Mouse (Mus musculus): ENCODE results near the gene Hecw2. TPM values are rescaled to one million over a fixed set of nuclear protein-coding genes. Genes with fewer than 3 reads are reported as not detected.

Hecw2 gene
- polyA plus RNA-seq, 1 experiment from 2014 or later, result 2.2 TPM

DNA sequence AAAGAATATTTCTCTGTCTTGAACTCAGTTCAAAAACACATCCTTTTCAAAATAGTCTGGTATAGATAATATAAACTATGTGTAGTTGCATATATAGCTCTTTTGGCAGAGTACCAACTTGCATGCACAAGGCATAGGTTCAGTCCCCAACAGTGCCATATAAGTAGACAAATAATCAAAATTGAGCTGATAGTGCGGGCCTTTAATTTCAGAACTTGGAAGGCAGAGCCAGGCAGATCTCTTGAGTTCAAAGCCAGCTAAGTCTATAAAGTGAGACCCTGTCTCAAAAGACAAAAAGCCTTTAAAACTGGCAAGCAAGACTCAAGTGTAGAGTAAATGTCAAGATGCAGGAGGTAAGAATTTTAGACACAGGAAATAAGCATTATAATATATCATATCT lies 412.0 kb downstream of the Hecw2 start:
- H3K27ac ChIP-seq (ENCODE audit: low read depth, low read length), result no peak overlapping the region
- no peak overlapping the region for H3K4me2 ChIP-seq (replicated peaks; ENCODE audit: low read depth, low read length)
- H3K9me3 ChIP-seq (ENCODE audit: control insufficient read depth, low read length), result no peaks in the 10 kb centered on the region
- no peak overlapping the region for H3K4me3 ChIP-seq (ENCODE audit: low read length)
- no peaks in the 10 kb centered on the region for H3K4me1 ChIP-seq (ENCODE audit: control insufficient read depth, insufficient read depth, low read length)
- no peaks in the 10 kb centered on the region for H3K27me3 ChIP-seq (ENCODE audit: control insufficient read depth, insufficient read depth, low read length)
- 98% methylated on average over 1 of the region's 1 CpGs for WGBS
- no peak for ATAC-seq (ENCODE audit: low FRiP score, low TSS enrichment)
- H3K36me3 ChIP-seq (ENCODE audit: control insufficient read depth, insufficient read depth, low read length), result no peaks in the 10 kb centered on the region
- no peak overlapping the region for H3K9ac ChIP-seq (ENCODE audit: low read depth, low read length)

DNA sequence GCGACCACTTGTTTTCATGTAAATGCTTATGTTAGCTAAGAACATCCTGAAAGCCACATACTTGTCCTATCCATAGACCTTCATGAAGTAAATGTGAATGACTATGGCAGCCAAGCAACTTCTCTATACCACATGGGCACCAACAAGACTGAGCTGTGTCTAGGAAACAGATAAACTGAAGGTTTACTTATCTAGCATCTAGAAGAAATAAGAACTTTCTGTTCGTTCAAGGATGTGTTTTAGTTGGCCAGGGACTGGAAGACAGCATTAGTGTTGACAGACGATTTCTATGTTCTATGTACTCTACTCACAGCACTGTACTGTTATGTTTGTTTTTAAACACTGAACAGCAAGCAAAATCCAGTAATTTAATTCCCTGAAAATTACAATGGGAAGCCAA lies 412.9 kb downstream of the Hecw2 start:
- ATAC-seq (ENCODE audit: low FRiP score, low TSS enrichment), result no peak
- WGBS, result 83% methylated on average over 3 of the region's 3 CpGs
- no peak overlapping the region for H3K27ac ChIP-seq (ENCODE audit: low read depth, low read length)
- no peak overlapping the region for H3K4me3 ChIP-seq (ENCODE audit: low read length)
- no peak overlapping the region for H3K4me2 ChIP-seq (replicated peaks; ENCODE audit: low read depth, low read length)
- H3K4me1 ChIP-seq (ENCODE audit: control insufficient read depth, insufficient read depth, low read length), result no peaks in the 10 kb centered on the region
- H3K36me3 ChIP-seq (ENCODE audit: control insufficient read depth, insufficient read depth, low read length), result no peaks in the 10 kb centered on the region
- H3K27me3 ChIP-seq (ENCODE audit: control insufficient read depth, insufficient read depth, low read length), result no peaks in the 10 kb centered on the region
- no peaks in the 10 kb centered on the region for H3K9me3 ChIP-seq (ENCODE audit: control insufficient read depth, low read length)
- H3K9ac ChIP-seq (ENCODE audit: low read depth, low read length), result no peak overlapping the region

DNA sequence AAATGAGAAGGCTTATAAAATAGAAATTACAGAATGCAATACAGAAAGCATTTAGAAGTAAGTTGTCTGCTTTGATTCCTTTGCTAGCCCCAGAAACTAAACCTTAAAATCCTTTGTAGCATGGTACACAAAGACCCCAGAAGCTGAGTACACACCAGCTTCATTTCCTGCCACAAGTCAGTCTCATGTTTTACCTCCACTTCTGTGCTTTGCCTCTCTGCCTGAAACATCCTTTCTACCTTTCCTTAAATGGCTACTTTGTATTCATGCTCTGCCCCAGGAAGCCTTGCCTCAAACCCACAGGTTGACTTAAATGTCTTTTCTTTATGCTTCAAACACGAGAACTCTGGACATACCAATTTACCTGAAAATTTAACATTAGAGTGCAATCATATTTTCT lies 413.7 kb downstream of the Hecw2 start:
- no peak overlapping the region for H3K4me3 ChIP-seq (ENCODE audit: low read length)
- 83% methylated on average over 1 of the region's 1 CpGs for WGBS
- no peak overlapping the region for H3K27ac ChIP-seq (ENCODE audit: low read depth, low read length)
- H3K9ac ChIP-seq (ENCODE audit: low read depth, low read length), result no peak overlapping the region
- no peak for ATAC-seq (ENCODE audit: low FRiP score, low TSS enrichment)
- no peaks in the 10 kb centered on the region for H3K36me3 ChIP-seq (ENCODE audit: control insufficient read depth, insufficient read depth, low read length)
- no peaks in the 10 kb centered on the region for H3K4me1 ChIP-seq (ENCODE audit: control insufficient read depth, insufficient read depth, low read length)
- no peaks in the 10 kb centered on the region for H3K27me3 ChIP-seq (ENCODE audit: control insufficient read depth, insufficient read depth, low read length)
- H3K4me2 ChIP-seq (replicated peaks; ENCODE audit: low read depth, low read length), result no peak overlapping the region
- no peaks in the 10 kb centered on the region for H3K9me3 ChIP-seq (ENCODE audit: control insufficient read depth, low read length)

DNA sequence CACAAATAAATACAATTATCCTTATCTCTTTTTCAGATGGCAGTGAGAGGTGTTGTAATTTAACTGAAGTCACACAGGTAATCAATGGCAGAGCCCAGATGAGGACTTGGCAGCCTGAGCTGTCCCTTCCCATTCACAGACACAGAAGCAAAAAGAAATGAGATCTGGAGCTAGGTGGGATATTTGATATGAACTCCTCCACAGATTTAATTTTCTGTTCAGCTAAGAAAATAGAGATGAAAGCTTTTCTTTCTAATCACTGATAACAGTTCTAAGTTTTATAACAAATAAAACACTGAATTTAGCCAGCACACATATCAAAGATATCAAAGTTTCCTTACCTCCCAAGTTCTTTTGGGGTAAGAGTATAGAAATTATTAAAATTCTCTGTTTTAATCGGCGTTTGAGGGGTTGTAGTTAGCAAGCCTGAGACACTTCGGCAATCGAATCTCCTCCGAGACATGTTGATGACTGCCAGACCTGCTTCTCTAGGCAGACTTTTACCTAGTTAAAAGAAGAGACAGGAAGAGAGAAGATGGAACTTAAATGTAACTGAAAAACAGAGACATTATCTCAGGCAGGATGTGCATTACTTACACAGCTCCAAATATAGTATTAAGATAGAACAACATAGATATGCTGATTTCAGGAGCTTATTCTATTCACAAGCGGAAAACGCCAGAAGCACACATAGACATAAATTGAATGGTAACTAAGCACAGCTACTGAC lies 418.6 kb downstream of the Hecw2 start:
- H3K4me1 ChIP-seq (ENCODE audit: control insufficient read depth, insufficient read depth, low read length), result no peaks in the 10 kb centered on the region
- H3K9ac ChIP-seq (ENCODE audit: low read depth, low read length), result no peak overlapping the region
- no peak overlapping the region for H3K4me3 ChIP-seq (ENCODE audit: low read length)
- 89% methylated on average over 7 of the region's 7 CpGs for WGBS
- H3K9me3 ChIP-seq (ENCODE audit: control insufficient read depth, low read length), result no peaks in the 10 kb centered on the region
- H3K27me3 ChIP-seq (ENCODE audit: control insufficient read depth, insufficient read depth, low read length), result no peaks in the 10 kb centered on the region
- no peak overlapping the region for H3K4me2 ChIP-seq (replicated peaks; ENCODE audit: low read depth, low read length)
- no peaks in the 10 kb centered on the region for H3K36me3 ChIP-seq (ENCODE audit: control insufficient read depth, insufficient read depth, low read length)
- ATAC-seq (ENCODE audit: low FRiP score, low TSS enrichment), result no peak
- no peak overlapping the region for H3K27ac ChIP-seq (ENCODE audit: low read depth, low read length)

DNA sequence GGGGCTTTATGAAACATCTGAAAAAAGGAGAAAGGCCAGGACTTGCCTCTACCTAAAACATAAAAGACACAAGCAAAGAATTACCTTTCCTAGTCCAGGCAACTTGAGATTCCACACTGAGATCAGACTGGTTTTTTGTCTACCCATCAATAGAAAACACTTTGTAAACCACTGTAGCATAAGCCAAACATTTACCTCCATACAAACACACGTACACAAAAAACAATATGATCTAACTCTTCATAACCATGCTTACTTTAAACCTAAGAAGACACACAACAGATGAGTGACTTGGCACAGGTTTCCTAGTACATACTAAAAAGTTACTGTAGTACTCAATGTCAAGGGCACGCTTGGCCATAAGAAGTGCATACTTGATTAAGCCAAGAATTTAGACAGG lies 419.4 kb downstream of the Hecw2 start:
- Histone ChIP-seq H3K4me1 (ENCODE audit: control insufficient read depth, insufficient read depth, low read length) (no peaks in the 10 kb centered on the region), H3K27ac (ENCODE audit: low read depth, low read length) (no peak overlapping the region), H3K36me3 (ENCODE audit: control insufficient read depth, insufficient read depth, low read length) (no peaks in the 10 kb centered on the region), H3K4me3 (ENCODE audit: low read length) (no peak overlapping the region), H3K9ac (ENCODE audit: low read depth, low read length) (no peak overlapping the region), H3K9me3 (ENCODE audit: control insufficient read depth, low read length) (no peaks in the 10 kb centered on the region), H3K4me2 (replicated peaks; ENCODE audit: low read depth, low read length) (no peak overlapping the region), H3K27me3 (ENCODE audit: control insufficient read depth, insufficient read depth, low read length) (no peaks in the 10 kb centered on the region)
- ATAC-seq (ENCODE audit: low FRiP score, low TSS enrichment), result no peak
- WGBS, result 91% methylated on average over 2 of the region's 2 CpGs

DNA sequence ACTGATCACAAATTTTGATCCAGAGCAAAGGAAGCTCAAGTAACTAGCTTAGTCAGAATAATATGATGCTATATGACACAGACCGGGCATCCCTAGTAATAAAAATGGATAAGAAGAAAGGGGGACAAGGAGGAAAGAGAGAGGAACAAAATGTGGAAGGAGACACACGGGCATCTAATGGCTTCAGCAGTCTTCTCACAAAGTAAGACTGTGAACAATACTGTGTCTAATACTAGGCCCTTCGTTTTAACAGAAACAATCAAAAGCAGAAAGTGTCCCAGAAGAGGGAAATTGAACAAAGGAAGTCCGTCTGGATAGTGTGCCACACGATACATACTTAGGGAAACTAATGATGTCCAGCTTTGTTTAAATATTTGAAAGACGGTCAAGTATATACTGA lies 419.9 kb downstream of the Hecw2 start:
- Histone ChIP-seq H3K9me3 (ENCODE audit: control insufficient read depth, low read length) (no peaks in the 10 kb centered on the region), H3K27ac (ENCODE audit: low read depth, low read length) (no peak overlapping the region), H3K36me3 (ENCODE audit: control insufficient read depth, insufficient read depth, low read length) (no peaks in the 10 kb centered on the region), H3K4me3 (ENCODE audit: low read length) (no peak overlapping the region), H3K9ac (ENCODE audit: low read depth, low read length) (no peak overlapping the region), H3K27me3 (ENCODE audit: control insufficient read depth, insufficient read depth, low read length) (no peaks in the 10 kb centered on the region), H3K4me2 (replicated peaks; ENCODE audit: low read depth, low read length) (no peak overlapping the region), H3K4me1 (ENCODE audit: control insufficient read depth, insufficient read depth, low read length) (no peaks in the 10 kb centered on the region)
- WGBS, result 89% methylated on average over 6 of the region's 6 CpGs
- ATAC-seq (ENCODE audit: low FRiP score, low TSS enrichment), result no peak

DNA sequence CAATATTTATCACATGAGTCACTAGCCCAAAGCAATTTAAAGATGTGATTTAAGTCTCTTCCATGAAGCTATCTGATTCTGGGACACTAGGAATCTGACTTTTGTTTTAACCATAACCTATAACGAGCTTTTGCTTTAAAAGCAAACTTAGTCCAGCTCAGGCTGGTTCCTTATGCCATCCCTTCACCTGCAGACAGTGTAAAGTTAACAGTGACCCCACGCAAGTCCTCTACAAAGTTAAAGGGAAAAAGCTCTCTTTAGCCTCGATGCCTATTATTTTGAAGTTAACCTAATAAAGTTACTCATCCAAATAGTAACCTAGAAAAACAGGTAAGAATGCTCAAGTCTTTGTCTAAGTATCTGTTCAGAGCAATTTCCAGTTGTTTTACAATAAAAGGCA lies 420.4 kb downstream of the Hecw2 start:
- H3K27ac ChIP-seq (ENCODE audit: low read depth, low read length), result no peak overlapping the region
- H3K9ac ChIP-seq (ENCODE audit: low read depth, low read length), result no peak overlapping the region
- H3K4me2 ChIP-seq (replicated peaks; ENCODE audit: low read depth, low read length), result no peak overlapping the region
- no peaks in the 10 kb centered on the region for H3K36me3 ChIP-seq (ENCODE audit: control insufficient read depth, insufficient read depth, low read length)
- 83% methylated on average over 3 of the region's 3 CpGs for WGBS
- no peak for ATAC-seq (ENCODE audit: low FRiP score, low TSS enrichment)
- no peak overlapping the region for H3K4me3 ChIP-seq (ENCODE audit: low read length)
- H3K4me1 ChIP-seq (ENCODE audit: control insufficient read depth, insufficient read depth, low read length), result no peaks in the 10 kb centered on the region
- no peaks in the 10 kb centered on the region for H3K9me3 ChIP-seq (ENCODE audit: control insufficient read depth, low read length)
- H3K27me3 ChIP-seq (ENCODE audit: control insufficient read depth, insufficient read depth, low read length), result no peaks in the 10 kb centered on the region

DNA sequence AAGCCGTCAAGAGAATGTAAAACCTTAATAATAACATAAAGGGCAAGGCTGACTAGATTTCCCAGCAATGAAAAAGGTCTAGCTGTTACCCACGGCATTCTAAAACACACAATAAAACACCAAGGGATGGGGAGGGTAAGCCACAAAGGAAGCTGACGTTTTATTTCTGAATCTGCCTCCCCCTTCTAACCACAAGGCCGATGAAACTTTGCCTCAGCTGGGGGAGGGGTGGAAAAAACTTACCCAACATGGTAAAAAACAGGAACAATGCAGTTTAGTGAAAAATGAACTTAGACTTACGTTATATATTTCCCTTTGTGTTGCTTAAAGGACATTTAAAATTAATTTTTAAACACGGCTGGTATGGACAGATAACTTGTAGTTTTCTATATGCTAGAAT lies 421.0 kb downstream of the Hecw2 start:
- Histone ChIP-seq H3K9me3 (ENCODE audit: control insufficient read depth, low read length) (no peaks in the 10 kb centered on the region), H3K36me3 (ENCODE audit: control insufficient read depth, insufficient read depth, low read length) (no peaks in the 10 kb centered on the region), H3K27ac (ENCODE audit: low read depth, low read length) (no peak overlapping the region), H3K4me3 (ENCODE audit: low read length) (no peak overlapping the region), H3K27me3 (ENCODE audit: control insufficient read depth, insufficient read depth, low read length) (no peaks in the 10 kb centered on the region), H3K9ac (ENCODE audit: low read depth, low read length) (no peak overlapping the region), H3K4me1 (ENCODE audit: control insufficient read depth, insufficient read depth, low read length) (no peaks in the 10 kb centered on the region), H3K4me2 (replicated peaks; ENCODE audit: low read depth, low read length) (no peak overlapping the region)
- ATAC-seq (ENCODE audit: low FRiP score, low TSS enrichment), result no peak
- WGBS, result 63% methylated on average over 6 of the region's 6 CpGs

DNA sequence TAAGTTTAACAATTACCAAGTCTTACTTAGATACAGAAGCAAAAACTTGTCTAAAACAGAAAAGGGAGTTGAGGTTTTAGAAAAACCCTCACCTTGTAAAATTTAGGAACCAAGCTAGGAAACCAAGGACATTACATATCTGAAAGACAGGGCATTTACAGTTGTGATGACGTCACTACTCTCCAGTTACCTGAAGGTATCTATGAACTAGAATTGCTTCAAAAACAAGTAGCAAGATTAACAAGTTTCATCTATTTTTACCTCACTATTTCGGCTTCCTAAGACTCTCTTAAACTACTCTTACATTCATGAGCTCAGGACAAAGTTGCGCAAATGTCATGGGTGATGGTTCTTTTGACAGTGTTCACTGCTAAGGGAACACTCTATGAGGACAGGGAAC lies 422.0 kb downstream of the Hecw2 start:
- no peak for ATAC-seq (ENCODE audit: low FRiP score, low TSS enrichment)

More for the DNA sequence above, 422.0 kb downstream of the Hecw2 start:
- H3K4me3 ChIP-seq (ENCODE audit: low read length), result no peak overlapping the region
- no peak overlapping the region for H3K4me2 ChIP-seq (replicated peaks; ENCODE audit: low read depth, low read length)
- no peaks in the 10 kb centered on the region for H3K4me1 ChIP-seq (ENCODE audit: control insufficient read depth, insufficient read depth, low read length)
- H3K9me3 ChIP-seq (ENCODE audit: control insufficient read depth, low read length), result no peaks in the 10 kb centered on the region
- 89% methylated on average over 3 of the region's 3 CpGs for WGBS
- H3K9ac ChIP-seq (ENCODE audit: low read depth, low read length), result no peak overlapping the region
- no peaks in the 10 kb centered on the region for H3K27me3 ChIP-seq (ENCODE audit: control insufficient read depth, insufficient read depth, low read length)
- H3K36me3 ChIP-seq (ENCODE audit: control insufficient read depth, insufficient read depth, low read length), result no peaks in the 10 kb centered on the region
- H3K27ac ChIP-seq (ENCODE audit: low read depth, low read length), result no peak overlapping the region
